Mouse (Mus musculus): ENCODE data around the gene Ubtd1. TPM values are rescaled to one million over a fixed set of nuclear protein-coding genes. Genes with fewer than 3 reads are reported as not detected.

The Ubtd1 gene
- polyA plus RNA-seq, 1 experiment from 2014 or later: 9.5 TPM

- Histone ChIP-seq H3K4me1 (peaks cover 34% of the 10 kb centered on the region), H3K4me3 (peak within 1 kb of the TSS; percentile 71), H3K27ac (replicated peaks) (peak within 1 kb of the TSS; percentile 88), H3K36me3 (peaks cover 9% of the 10 kb centered on the region; the same call in 1 of the 2 replicates), H3K27me3 (ENCODE audit: low read depth, poor library complexity, severe bottlenecking) (peaks cover 29% of the 10 kb centered on the region), H3K9me3 (replicated peaks) (no peaks in the 10 kb centered on the region)
- under 1% methylated on average over 66 of the region's 68 CpGs for WGBS
- DNase-seq (ENCODE audit: low spot score): peak; percentile 99
These were observed 556 bp upstream of the Ubtd1 start, which contains the start of gene Mms19 for GRCm38 (mm10) chr19:41980819-41981594. Mms19 (minus strand) TSS chr19:41981157.

GRCm38 (mm10) chr19:41981931-41982790, 598 bp downstream of the Ubtd1 start:
- Histone ChIP-seq H3K27me3 (ENCODE audit: low read depth, poor library complexity, severe bottlenecking) (peaks cover 29% of the 10 kb centered on the region), H3K4me3 (peak overlapping the region; percentile 71), H3K36me3 (0 out of 2 replicates have a peak, but pooled peaks cover 6% of the 10 kb centered on the region), H3K9me3 (replicated peaks) (no peaks in the 10 kb centered on the region), H3K27ac (replicated peaks) (peak overlapping the region; percentile 88), H3K4me1 (peaks cover 32% of the 10 kb centered on the region)
- WGBS: under 1% methylated on average over 74 of the region's 74 CpGs
- peak; percentile 63 for DNase-seq (ENCODE audit: low spot score)

GRCm38 (mm10) chr19:41982791-41983150, 1.2 kb downstream of the Ubtd1 start:
- Histone ChIP-seq H3K4me3 (peak overlapping the region; percentile 71), H3K9me3 (replicated peaks) (no peaks in the 10 kb centered on the region), H3K27me3 (ENCODE audit: low read depth, poor library complexity, severe bottlenecking) (peaks cover 29% of the 10 kb centered on the region), H3K27ac (replicated peaks) (no peak overlapping the region), H3K4me1 (peaks cover 32% of the 10 kb centered on the region), H3K36me3 (0 out of 2 replicates have a peak, but pooled peaks cover 3% of the 10 kb centered on the region)
- no peak for DNase-seq (ENCODE audit: low spot score)
- 6% methylated on average over 4 of the region's 4 CpGs for WGBS

- no peaks in the 10 kb centered on the region for H3K36me3 ChIP-seq
- 93% methylated on average over 5 of the region's 5 CpGs for WGBS
- H3K27me3 ChIP-seq (ENCODE audit: low read depth, poor library complexity, severe bottlenecking): peaks cover 29% of the 10 kb centered on the region
- no peaks in the 10 kb centered on the region for H3K9me3 ChIP-seq (replicated peaks)
- peaks cover 33% of the 10 kb centered on the region for H3K4me1 ChIP-seq
- H3K4me3 ChIP-seq: no peak overlapping the region
- no peak for DNase-seq (ENCODE audit: low spot score)
- H3K27ac ChIP-seq (replicated peaks): no peak overlapping the region
These were observed 4.4 kb downstream of the Ubtd1 start for GRCm38 (mm10) chr19:41985994-41986393.

GRCm38 (mm10) chr19:41987206-41987605, 5.6 kb downstream of the Ubtd1 start:
- WGBS: 95% methylated on average over 4 of the region's 4 CpGs
- Histone ChIP-seq H3K4me3 (no peak overlapping the region), H3K27ac (replicated peaks) (no peak overlapping the region), H3K4me1 (peaks cover 32% of the 10 kb centered on the region), H3K36me3 (no peaks in the 10 kb centered on the region), H3K27me3 (ENCODE audit: low read depth, poor library complexity, severe bottlenecking) (peaks cover 29% of the 10 kb centered on the region), H3K9me3 (replicated peaks) (no peaks in the 10 kb centered on the region)
- DNase-seq (ENCODE audit: low spot score): no peak

GRCm38 (mm10) chr19:41989810-41990209, 8.2 kb downstream of the Ubtd1 start:
- H3K9me3 ChIP-seq (replicated peaks): no peaks in the 10 kb centered on the region
- H3K27me3 ChIP-seq (ENCODE audit: low read depth, poor library complexity, severe bottlenecking): peaks cover 3% of the 10 kb centered on the region; the same call in 1 of the 2 replicates
- peaks cover 25% of the 10 kb centered on the region for H3K4me1 ChIP-seq
- no peak for DNase-seq (ENCODE audit: low spot score)
- WGBS: 84% methylated on average over 6 of the region's 6 CpGs
- no peak overlapping the region for H3K27ac ChIP-seq (replicated peaks)
- H3K4me3 ChIP-seq: no peak overlapping the region
- no peaks in the 10 kb centered on the region for H3K36me3 ChIP-seq

- Histone ChIP-seq H3K9me3 (replicated peaks) (no peaks in the 10 kb centered on the region), H3K27ac (replicated peaks) (no peak overlapping the region), H3K27me3 (ENCODE audit: low read depth, poor library complexity, severe bottlenecking) (no peaks in the 10 kb centered on the region), H3K4me1 (peaks cover 41% of the 10 kb centered on the region), H3K36me3 (no peaks in the 10 kb centered on the region), H3K4me3 (no peak overlapping the region)
- WGBS: 34% methylated on average over 6 of the region's 6 CpGs
- DNase-seq (ENCODE audit: low spot score): no peak
These were observed 10.4 kb downstream of the Ubtd1 start for GRCm38 (mm10) chr19:41991926-41992477.

- Histone ChIP-seq H3K27ac (replicated peaks) (no peak overlapping the region), H3K27me3 (ENCODE audit: low read depth, poor library complexity, severe bottlenecking) (no peaks in the 10 kb centered on the region), H3K36me3 (no peaks in the 10 kb centered on the region), H3K4me3 (no peak overlapping the region), H3K9me3 (replicated peaks) (no peaks in the 10 kb centered on the region), H3K4me1 (peaks cover 41% of the 10 kb centered on the region)
- DNase-seq (ENCODE audit: low spot score): no peak
- WGBS: 94% methylated on average over 2 of the region's 2 CpGs
These were observed 11.4 kb downstream of the Ubtd1 start for GRCm38 (mm10) chr19:41992971-41993370.

- DNase-seq (ENCODE audit: low spot score): no peak
- Histone ChIP-seq H3K4me1 (peaks cover 40% of the 10 kb centered on the region), H3K4me3 (no peak overlapping the region), H3K36me3 (no peaks in the 10 kb centered on the region), H3K9me3 (replicated peaks) (no peaks in the 10 kb centered on the region), H3K27ac (replicated peaks) (no peak overlapping the region), H3K27me3 (ENCODE audit: low read depth, poor library complexity, severe bottlenecking) (no peaks in the 10 kb centered on the region)
- 90% methylated on average over 6 of the region's 6 CpGs for WGBS
These were observed 11.9 kb downstream of the Ubtd1 start for GRCm38 (mm10) chr19:41993484-41993883.

- WGBS: 92% methylated on average over 7 of the region's 7 CpGs
- H3K4me3 ChIP-seq: no peak overlapping the region
These were observed 12.5 kb downstream of the Ubtd1 start for GRCm38 (mm10) chr19:41994023-41994422.

GRCm38 (mm10) chr19:41995483-41995882, 13.9 kb downstream of the Ubtd1 start:
- Histone ChIP-seq H3K9me3 (replicated peaks) (no peaks in the 10 kb centered on the region), H3K27me3 (ENCODE audit: low read depth, poor library complexity, severe bottlenecking) (no peaks in the 10 kb centered on the region), H3K27ac (replicated peaks) (no peak overlapping the region), H3K36me3 (no peaks in the 10 kb centered on the region), H3K4me3 (no peak overlapping the region), H3K4me1 (peaks cover 26% of the 10 kb centered on the region)
- 63% methylated on average over 1 of the region's 1 CpGs for WGBS
- DNase-seq (ENCODE audit: low spot score): no peak

More at GRCm38 (mm10) chr19:41994023-41994422, 12.5 kb downstream of the Ubtd1 start:
- peaks cover 34% of the 10 kb centered on the region for H3K4me1 ChIP-seq
- H3K36me3 ChIP-seq: no peaks in the 10 kb centered on the region
- DNase-seq (ENCODE audit: low spot score): no peak
- no peaks in the 10 kb centered on the region for H3K27me3 ChIP-seq (ENCODE audit: low read depth, poor library complexity, severe bottlenecking)
- no peak overlapping the region for H3K27ac ChIP-seq (replicated peaks)
- H3K9me3 ChIP-seq (replicated peaks): no peaks in the 10 kb centered on the region

- 88% methylated on average over 10 of the region's 10 CpGs for WGBS
- Histone ChIP-seq H3K36me3 (no peaks in the 10 kb centered on the region), H3K4me1 (peaks cover 25% of the 10 kb centered on the region), H3K4me3 (no peak overlapping the region), H3K27ac (replicated peaks) (no peak overlapping the region), H3K27me3 (ENCODE audit: low read depth, poor library complexity, severe bottlenecking) (no peaks in the 10 kb centered on the region), H3K9me3 (replicated peaks) (no peaks in the 10 kb centered on the region)
- DNase-seq (ENCODE audit: low spot score): no peak
These were observed 15.5 kb downstream of the Ubtd1 start for GRCm38 (mm10) chr19:41997090-41997489.
